Mouse (Mus musculus): ENCODE results near the gene Abhd10. TPM values are rescaled to one million over a fixed set of nuclear protein-coding genes. Genes with fewer than 3 reads are reported as not detected.

Abhd10 gene
- total and polyA plus RNA-seq, 2 experiments from 2014 or later = 21.7 to 36.2 TPM

GRCm38 (mm10) chr16:45718296-45718695 lies 24.5 kb downstream of the Abhd10 start:
- no peak for TF ChIP-seq CTCF (IDR thresholded peaks at IDR 0.05; ENCODE audit: low read depth)
- Histone ChIP-seq H3K27ac (no peak overlapping the region), H3K36me3 (ENCODE audit: insufficient read depth, low read length) (peaks cover 15% of the 10 kb centered on the region; the same call in 1 of the 2 replicates), H3K9me3 (ENCODE audit: low read length) (no peaks in the 10 kb centered on the region), H3K9ac (replicated peaks; ENCODE audit: low read length) (no peak overlapping the region), H3K27me3 (ENCODE audit: insufficient read depth, low read length) (no peaks in the 10 kb centered on the region), H3K4me2 (ENCODE audit: low read depth, low read length) (no peak overlapping the region), H3K4me1 (ENCODE audit: insufficient read depth, low read length) (peaks cover 31% of the 10 kb centered on the region), H3K4me3 (ENCODE audit: low read length) (no peak overlapping the region)
- 95% methylated on average over 4 of the region's 4 CpGs for WGBS
- ATAC-seq (no peak), DNase-seq (ENCODE audit: low spot score) (no peak)

- Histone ChIP-seq H3K36me3 (ENCODE audit: insufficient read depth, low read length) (peaks cover 8% of the 10 kb centered on the region; the same call in 1 of the 2 replicates), H3K4me2 (ENCODE audit: low read depth, low read length) (no peak overlapping the region), H3K9me3 (ENCODE audit: low read length) (no peaks in the 10 kb centered on the region), H3K9ac (replicated peaks; ENCODE audit: low read length) (no peak overlapping the region), H3K27me3 (ENCODE audit: insufficient read depth, low read length) (no peaks in the 10 kb centered on the region), H3K4me1 (ENCODE audit: insufficient read depth, low read length) (no peaks in the 10 kb centered on the region), H3K4me3 (ENCODE audit: low read length) (no peak overlapping the region), H3K27ac (no peak overlapping the region)
- TF ChIP-seq CTCF (IDR thresholded peaks at IDR 0.05; ENCODE audit: low read depth) = no peak
- no peak for ATAC-seq
- 88% methylated on average over 5 of the region's 5 CpGs for WGBS
- DNase-seq (ENCODE audit: low spot score) = no peak
Observed at GRCm38 (mm10) chr16:45714489-45715150, 28.1 kb downstream of the Abhd10 start.

- DNase-seq (ENCODE audit: low spot score) (no peak), ATAC-seq (no peak)
- 77% methylated on average over 1 of the region's 1 CpGs for WGBS
- H3K4me3 ChIP-seq (ENCODE audit: low read length) = no peak overlapping the region
- no peak for TF ChIP-seq CTCF (IDR thresholded peaks at IDR 0.05; ENCODE audit: low read depth)
- no peaks in the 10 kb centered on the region for H3K27me3 ChIP-seq (ENCODE audit: insufficient read depth, low read length)
- no peaks in the 10 kb centered on the region for H3K9me3 ChIP-seq (ENCODE audit: low read length)
- no peaks in the 10 kb centered on the region for H3K4me1 ChIP-seq (ENCODE audit: insufficient read depth, low read length)
- H3K36me3 ChIP-seq (ENCODE audit: insufficient read depth, low read length) = peaks cover 2% of the 10 kb centered on the region; the same call in 1 of the 2 replicates
- H3K27ac ChIP-seq = no peak overlapping the region
- no peak overlapping the region for H3K4me2 ChIP-seq (ENCODE audit: low read depth, low read length)
- no peak overlapping the region for H3K9ac ChIP-seq (replicated peaks; ENCODE audit: low read length)
Observed at GRCm38 (mm10) chr16:45713878-45714277, 28.9 kb downstream of the Abhd10 start.

- Histone ChIP-seq H3K4me3 (ENCODE audit: low read length) (no peak overlapping the region), H3K4me2 (ENCODE audit: low read depth, low read length) (no peak overlapping the region), H3K9me3 (ENCODE audit: low read length) (no peaks in the 10 kb centered on the region), H3K4me1 (ENCODE audit: insufficient read depth, low read length) (no peaks in the 10 kb centered on the region), H3K9ac (replicated peaks; ENCODE audit: low read length) (no peak overlapping the region), H3K36me3 (ENCODE audit: insufficient read depth, low read length) (no peaks in the 10 kb centered on the region; the same call in 1 of the 2 replicates), H3K27me3 (ENCODE audit: insufficient read depth, low read length) (no peaks in the 10 kb centered on the region), H3K27ac (no peak overlapping the region)
- WGBS = 52% methylated on average over 5 of the region's 5 CpGs
- DNase-seq (ENCODE audit: low spot score) = no peak
- no peak for TF ChIP-seq CTCF (IDR thresholded peaks at IDR 0.05; ENCODE audit: low read depth)
- 0 out of 2 replicates have a peak, but pooled peaks have one; percentile 11 for ATAC-seq
Observed at GRCm38 (mm10) chr16:45713261-45713660, 29.5 kb downstream of the Abhd10 start.

- no peak overlapping the region for H3K27ac ChIP-seq
- H3K36me3 ChIP-seq (ENCODE audit: insufficient read depth, low read length) = no peaks in the 10 kb centered on the region
- no peaks in the 10 kb centered on the region for H3K27me3 ChIP-seq (ENCODE audit: insufficient read depth, low read length)
- DNase-seq (ENCODE audit: low spot score) = peak; percentile 56
- no peaks in the 10 kb centered on the region for H3K9me3 ChIP-seq (ENCODE audit: low read length)
- ATAC-seq = 0 out of 2 replicates have a peak, but pooled peaks have one; percentile 31
- H3K4me1 ChIP-seq (ENCODE audit: insufficient read depth, low read length) = no peaks in the 10 kb centered on the region
- H3K9ac ChIP-seq (replicated peaks; ENCODE audit: low read length) = no peak overlapping the region
- no peak overlapping the region for H3K4me2 ChIP-seq (ENCODE audit: low read depth, low read length)
- peak; percentile 68 for TF ChIP-seq CTCF (IDR thresholded peaks at IDR 0.05; ENCODE audit: low read depth)
- 69% methylated on average over 7 of the region's 7 CpGs for WGBS
- no peak overlapping the region for H3K4me3 ChIP-seq (ENCODE audit: low read length)
Observed at GRCm38 (mm10) chr16:45711263-45711662, 31.5 kb downstream of the Abhd10 start.

GRCm38 (mm10) chr16:45699301-45699700 lies 43.5 kb downstream of the Abhd10 start:
- peaks cover 8% of the 10 kb centered on the region; the same call in 1 of the 2 replicates for H3K4me1 ChIP-seq (ENCODE audit: insufficient read depth, low read length)
- ATAC-seq (no peak), DNase-seq (ENCODE audit: low spot score) (no peak)
- no peak overlapping the region for H3K27ac ChIP-seq
- H3K36me3 ChIP-seq (ENCODE audit: insufficient read depth, low read length) = no peaks in the 10 kb centered on the region
- H3K27me3 ChIP-seq (ENCODE audit: insufficient read depth, low read length) = no peaks in the 10 kb centered on the region
- H3K9me3 ChIP-seq (ENCODE audit: low read length) = no peaks in the 10 kb centered on the region
- 79% methylated on average over 5 of the region's 5 CpGs for WGBS
- no peak overlapping the region for H3K9ac ChIP-seq (replicated peaks; ENCODE audit: low read length)
- no peak overlapping the region for H3K4me3 ChIP-seq (ENCODE audit: low read length)
- TF ChIP-seq CTCF (IDR thresholded peaks at IDR 0.05; ENCODE audit: low read depth) = no peak
- H3K4me2 ChIP-seq (ENCODE audit: low read depth, low read length) = no peak overlapping the region

GRCm38 (mm10) chr16:45697996-45698395 lies 44.8 kb downstream of the Abhd10 start:
- Histone ChIP-seq H3K27me3 (ENCODE audit: insufficient read depth, low read length) (no peaks in the 10 kb centered on the region), H3K4me1 (ENCODE audit: insufficient read depth, low read length) (peaks cover 8% of the 10 kb centered on the region; the same call in 1 of the 2 replicates), H3K9me3 (ENCODE audit: low read length) (no peaks in the 10 kb centered on the region), H3K27ac (no peak overlapping the region), H3K36me3 (ENCODE audit: insufficient read depth, low read length) (no peaks in the 10 kb centered on the region), H3K9ac (replicated peaks; ENCODE audit: low read length) (no peak overlapping the region), H3K4me2 (ENCODE audit: low read depth, low read length) (no peak overlapping the region), H3K4me3 (ENCODE audit: low read length) (no peak overlapping the region)
- DNase-seq (ENCODE audit: low spot score) (peak; percentile 67), ATAC-seq (peak; percentile 89)
- WGBS = 33% methylated on average over 6 of the region's 6 CpGs
- TF ChIP-seq CTCF (IDR thresholded peaks at IDR 0.05; ENCODE audit: low read depth) = no peak

Data from hindbrain, postnatal 0 days (tissue).